Mouse (Mus musculus): Measurements from ENCODE around the gene Ephb1.

- TF ChIP-seq CTCF (IDR thresholded peaks at IDR 0.05; ENCODE audit: low read depth) (no peak), EP300 (optimal IDR thresholded peaks at IDR 0.05) (no peak)
Measured at GRCm38 (mm10) chr9:101972314-101972713, 382.2 kb downstream of the Ephb1 start.
